Mouse (Mus musculus) limb, embryonic 11.5 days (tissue): ENCODE measurements around the gene Grwd1. TPM values are rescaled to one million over a fixed set of nuclear protein-coding genes. Genes with fewer than 3 reads are reported as not detected.

Experiments
- ATAC-seq: fragments of 200-750 bp; cut with Nextera tagmentation; 2 replicates; pipeline ENCODE4 v1.8.0; 2017; ENCODE audit warnings: low read depth; ENCODE audit not compliant: insufficient number of reproducible peaks, low FRiP score, low TSS enrichment
- DNase-seq: peaks from one replicate; pipeline ENCODE4 v3.0.0-alpha.2; 2015; ENCODE audit warnings: low spot score
- H3K27ac ChIP-seq: fragments of 300-500 bp; sonication (generic); replicated peaks from 2 replicates; pipeline ENCODE4 v1.5.1; 2014; ENCODE audit warnings: low read depth, mild to moderate bottlenecking, low read length
- H3K27me3 ChIP-seq: fragments of 300-500 bp; sonication (generic); 2 replicates; pipeline ENCODE4 v1.6.1; 2014; ENCODE audit warnings: mild to moderate bottlenecking, low read length, mixed read lengths; ENCODE audit not compliant: control insufficient read depth, insufficient read depth
- H3K36me3 ChIP-seq: fragments of 300-500 bp; sonication (generic); 2 replicates; pipeline ENCODE4 v1.6.1; 2014; ENCODE audit warnings: mild to moderate bottlenecking, low read length, moderate library complexity, mixed read lengths; ENCODE audit not compliant: control insufficient read depth, insufficient read depth
- H3K4me1 ChIP-seq: fragments of 300-500 bp; sonication (generic); 2 replicates; pipeline ENCODE4 v1.6.1; 2014; ENCODE audit warnings: low read length, mixed read lengths; ENCODE audit not compliant: control insufficient read depth, insufficient read depth
- H3K4me2 ChIP-seq: fragments of 300-500 bp; sonication (generic); 2 replicates; pipeline ENCODE4 v1.6.1; 2014; ENCODE audit warnings: low read depth, mild to moderate bottlenecking, moderate library complexity; ENCODE audit not compliant: severe bottlenecking
- H3K4me3 ChIP-seq: fragments of 300-500 bp; sonication (generic); 2 replicates; pipeline ENCODE4 v1.5.1; 2014; ENCODE audit warnings: low read depth, low read length
- H3K9ac ChIP-seq: fragments of 300-500 bp; sonication (generic); 2 replicates; pipeline ENCODE4 v1.6.1; 2014; ENCODE audit warnings: mild to moderate bottlenecking, low read length
- H3K9me3 ChIP-seq: fragments of 300-500 bp; sonication (generic); 2 replicates; pipeline ENCODE4 v1.6.1; 2016; ENCODE audit warnings: low read length; ENCODE audit not compliant: control insufficient read depth
- WGBS: fragments of 180-500 bp; shearing (Covaris S2); extraction: QIAGEN DNeasy Blood & Tissue Kit; methylation state at CpG from one replicate; pipeline ENCODE4 v1.1.7; 2014; 5-methylcytosine and 5-hydroxymethylcytosine counted together
- polyA plus RNA-seq: library from polyadenylated mRNA; unstranded; fragments of >200 nt; fragmentation: Nextera tagmentation; extraction: Ambion mirVana; gene quantifications from 2 replicates; pipeline ENCODE4 v1.2.1, GENCODE M21; 2014

The Grwd1 gene
- polyA plus RNA-seq, 1 experiment from 2014 or later: 94.3 TPM

DNA sequence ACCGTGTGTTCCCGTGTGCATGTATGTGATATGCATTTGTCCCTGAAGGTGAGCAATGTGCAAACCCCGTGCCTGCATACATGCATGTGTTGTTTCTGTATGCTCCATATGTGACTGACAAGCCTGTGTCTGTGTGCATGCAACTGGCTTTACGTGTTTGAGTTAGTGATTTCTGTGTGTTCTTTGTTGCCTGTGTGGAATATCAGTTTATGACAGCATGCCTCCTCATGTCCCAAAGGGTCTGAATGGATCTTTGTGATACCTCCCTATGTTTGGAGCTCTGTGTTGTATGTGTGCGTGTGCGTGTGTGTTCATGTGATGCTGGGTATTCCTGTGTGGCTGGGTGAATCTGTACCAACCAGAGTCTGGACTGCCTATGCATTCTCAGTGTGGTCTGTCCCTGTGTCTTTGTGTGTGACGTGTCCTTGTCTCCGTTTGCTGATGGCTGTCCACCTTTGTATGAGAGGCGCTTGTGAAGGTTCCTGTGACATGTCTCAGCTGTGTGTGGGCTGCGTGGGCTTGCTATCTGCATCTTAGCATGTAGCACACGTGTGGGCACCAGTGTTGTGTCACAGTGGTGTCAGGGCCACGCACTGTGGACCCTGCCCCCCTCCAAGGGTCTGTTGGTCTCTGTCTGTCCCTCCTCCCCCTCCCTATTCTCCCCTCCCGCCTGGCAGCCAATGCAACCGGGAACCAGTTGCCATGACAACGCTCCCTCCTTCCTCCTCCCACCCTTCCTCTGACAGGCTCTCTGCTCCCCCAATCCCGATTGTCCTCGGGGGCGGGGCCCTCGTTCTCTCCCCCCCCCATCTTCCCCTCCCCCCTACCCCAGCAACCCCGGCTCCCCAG, 46.0 kb downstream of the Grwd1 start, which contains the start of gene Sult2b1:
TSS of gene Sult2b1 (minus strand) at position 146 of the 849 bp plus-strand sequence.
- ATAC-seq (peak; percentile 31; the same call in 1 of the 2 replicates), DNase-seq (peak; percentile 93)
- Histone ChIP-seq H3K9ac (peak within 1 kb of the TSS; percentile 72), H3K4me1 (peaks cover 23% of the 10 kb centered on the region), H3K4me3 (peak within 1 kb of the TSS; percentile 96), H3K27me3 (0 out of 2 replicates have a peak, but pooled peaks cover 2% of the 10 kb centered on the region), H3K36me3 (no peaks in the 10 kb centered on the region), H3K9me3 (no peaks in the 10 kb centered on the region), H3K27ac (peak within 1 kb of the TSS; percentile 70; the same call in 1 of the 2 replicates), H3K4me2 (peak within 1 kb of the TSS; percentile 90)
- 31% methylated on average over 17 of the region's 20 CpGs for WGBS

DNA sequence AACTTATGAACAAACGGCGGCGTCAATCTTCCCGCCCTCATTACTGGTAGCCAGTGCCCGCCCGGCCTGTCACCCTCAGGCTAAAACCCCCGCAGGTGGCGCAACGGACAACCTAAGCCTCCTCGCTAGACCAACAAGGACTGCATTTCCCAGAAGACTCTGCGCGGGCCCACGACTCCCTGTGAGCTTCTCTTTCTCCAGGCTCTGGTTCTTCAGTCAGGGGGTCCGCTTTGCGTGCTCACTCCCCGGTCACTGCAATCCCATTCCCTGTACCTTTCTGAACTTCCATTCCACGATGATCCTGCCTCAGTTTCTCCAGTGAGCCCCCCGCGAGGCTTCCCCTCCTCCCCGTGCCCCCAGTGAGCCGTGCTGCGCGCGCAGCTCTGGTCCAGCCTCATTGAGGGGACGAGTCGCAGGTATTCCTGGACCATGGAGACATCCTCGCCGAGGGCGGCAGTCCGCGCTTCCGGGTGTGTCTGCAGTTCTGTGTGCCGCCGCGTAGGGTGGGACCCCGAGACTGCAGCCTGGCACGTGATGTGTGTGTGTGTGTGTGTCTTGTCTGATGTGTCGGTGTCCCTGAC, 47.1 kb downstream of the Grwd1 start, which contains the start of gene Lmtk3:
TSS of gene Lmtk3 (plus strand) at position 228 of the 581 bp plus-strand sequence.
- WGBS: under 1% methylated on average over 38 of the region's 38 CpGs
- H3K4me1 ChIP-seq: peaks cover 23% of the 10 kb centered on the region
- H3K27ac ChIP-seq: peak within 1 kb of the TSS; percentile 6; the same call in 1 of the 2 replicates
- DNase-seq: peak; percentile 82
- 0 out of 2 replicates have a peak, but pooled peaks cover 2% of the 10 kb centered on the region for H3K27me3 ChIP-seq
- H3K4me3 ChIP-seq: peak within 1 kb of the TSS; percentile 62
- H3K36me3 ChIP-seq: no peaks in the 10 kb centered on the region
- H3K4me2 ChIP-seq: peak within 1 kb of the TSS; percentile 90
- no peaks in the 10 kb centered on the region for H3K9me3 ChIP-seq
- no peak; the same call in 1 of the 2 replicates for ATAC-seq
- H3K9ac ChIP-seq: peak within 1 kb of the TSS; percentile 68; the same call in 1 of the 2 replicates

- Histone ChIP-seq H3K4me2 (no peak overlapping the region), H3K27me3 (0 out of 2 replicates have a peak, but pooled peaks cover 2% of the 10 kb centered on the region), H3K4me1 (peaks cover 21% of the 10 kb centered on the region), H3K9ac (no peak overlapping the region), H3K9me3 (no peaks in the 10 kb centered on the region), H3K36me3 (no peaks in the 10 kb centered on the region), H3K27ac (no peak overlapping the region), H3K4me3 (no peak overlapping the region)
- no peak for ATAC-seq
- DNase-seq: no peak
- 75% methylated on average over 4 of the region's 4 CpGs for WGBS
These were observed 48.5 kb downstream of the Grwd1 start for GRCm38 (mm10) chr7:45782271-45782670.

GRCm38 (mm10) chr7:45779081-45779641, 51.6 kb downstream of the Grwd1 start:
- Histone ChIP-seq H3K4me1 (peaks cover 3% of the 10 kb centered on the region), H3K27me3 (0 out of 2 replicates have a peak, but pooled peaks cover 2% of the 10 kb centered on the region), H3K36me3 (no peaks in the 10 kb centered on the region), H3K27ac (no peak overlapping the region), H3K9me3 (no peaks in the 10 kb centered on the region), H3K9ac (no peak overlapping the region), H3K4me3 (no peak overlapping the region), H3K4me2 (0 out of 2 replicates have a peak overlapping the region, but pooled peaks have one; percentile 20)
- DNase-seq (no peak), ATAC-seq (no peak)
- WGBS: 32% methylated on average over 22 of the region's 22 CpGs

DNA sequence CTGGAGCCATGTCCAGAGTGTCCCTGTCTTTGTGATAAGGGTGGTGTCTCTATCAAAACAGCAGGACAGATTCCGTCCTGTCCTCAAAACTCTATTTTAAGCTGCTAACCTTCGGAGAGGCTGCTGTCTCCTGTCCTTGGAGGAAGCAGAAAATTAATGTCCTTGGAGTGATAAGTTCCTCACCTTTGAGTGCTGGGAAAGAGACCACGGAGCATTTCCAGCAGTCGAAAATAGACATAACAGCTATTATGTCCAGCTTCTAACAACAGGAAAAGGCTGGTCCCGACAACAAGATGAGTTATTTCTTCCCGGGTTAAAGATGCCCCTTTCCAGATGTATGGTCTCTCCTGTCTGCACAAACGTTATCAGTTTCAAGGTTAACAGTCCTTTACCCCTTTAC, 55.5 kb downstream of the Grwd1 start:
- H3K4me1 ChIP-seq: no peaks in the 10 kb centered on the region
- 79% methylated on average over 7 of the region's 7 CpGs for whole genome bisulfite sequencing
- ATAC-seq: no peak

More for the DNA sequence above, 55.5 kb downstream of the Grwd1 start:
- no peaks in the 10 kb centered on the region for H3K36me3 ChIP-seq
- H3K9ac ChIP-seq: no peak overlapping the region
- no peaks in the 10 kb centered on the region for H3K27me3 ChIP-seq
- H3K4me3 ChIP-seq: no peak overlapping the region
- H3K4me2 ChIP-seq: no peak overlapping the region
- no peak for DNase-seq
- no peak overlapping the region for H3K27ac ChIP-seq
- H3K9me3 ChIP-seq: no peaks in the 10 kb centered on the region

Other genes with a start within 250 kb of the Grwd1 start
- not detected in 2 replicates for gene Fgf21, start 215.5 kb downstream of the Grwd1 start, polyA plus RNA-seq
- 0.07 TPM in 1 of 2 replicates, not detected in the other for gene Fut1, start 213.7 kb downstream of the Grwd1 start, polyA plus RNA-seq
- not detected in 2 replicates for gene Izumo1, start 209.1 kb downstream of the Grwd1 start, polyA plus RNA-seq
- gene Rasip1, start 203.5 kb downstream of the Grwd1 start, polyA plus RNA-seq: 5.8 and 6.4 TPM in 2 replicates
- 2.8 and 5.1 TPM in 2 replicates for gene Mamstr, start 191.0 kb downstream of the Grwd1 start, polyA plus RNA-seq
- gene Fut2, start 164.6 kb downstream of the Grwd1 start, polyA plus RNA-seq: 0.12 and 0.28 TPM in 2 replicates
- gene Ntn5, start 146.9 kb downstream of the Grwd1 start, polyA plus RNA-seq: 0.24 and 0.44 TPM in 2 replicates
- gene Sec1, start 136.5 kb downstream of the Grwd1 start, polyA plus RNA-seq: 0.11 and 0.37 TPM in 2 replicates
- gene Car11, start 131.1 kb downstream of the Grwd1 start, polyA plus RNA-seq: 5.1 and 5.5 TPM in 2 replicates
- gene Dbp, start 125.9 kb downstream of the Grwd1 start, polyA plus RNA-seq: 4.2 and 4.9 TPM in 2 replicates
- 1,181 and 1,244 TPM in 2 replicates for gene Rpl18, start 115.5 kb downstream of the Grwd1 start, polyA plus RNA-seq
- gene Sphk2, start 112.9 kb downstream of the Grwd1 start, polyA plus RNA-seq: 28.4 and 28.5 TPM in 2 replicates
- gene Fam83e, start 109.7 kb downstream of the Grwd1 start, polyA plus RNA-seq: 0.65 and 0.82 TPM in 2 replicates
- not detected in 2 replicates for gene Spaca4, start 105.1 kb downstream of the Grwd1 start, polyA plus RNA-seq
- 3.6 and 4.6 TPM in 2 replicates for gene Lmtk3, start 47.2 kb downstream of the Grwd1 start, polyA plus RNA-seq
- 0.77 and 3.2 TPM in 2 replicates for gene Sult2b1, start 46.3 kb downstream of the Grwd1 start, polyA plus RNA-seq
- 176 TPM in 2 replicates for gene Cyth2, start 16.4 kb downstream of the Grwd1 start, polyA plus RNA-seq
- gene Kcnj14, start 6.2 kb downstream of the Grwd1 start, polyA plus RNA-seq: 1.4 and 1.5 TPM in 2 replicates
- 72.7 and 97.1 TPM in 2 replicates for gene Kdelr1, start 41.8 kb upstream of the Grwd1 start, polyA plus RNA-seq
- 0.07 TPM in 1 of 2 replicates, not detected in the other for gene Grin2d, start 47.4 kb upstream of the Grwd1 start, polyA plus RNA-seq
- 1.0 and 1.8 TPM in 2 replicates for gene Syngr4, start 65.8 kb upstream of the Grwd1 start, polyA plus RNA-seq
- gene Tmem143, start 66.0 kb upstream of the Grwd1 start, polyA plus RNA-seq: 3.6 and 4.3 TPM in 2 replicates
- 30.3 and 35.9 TPM in 2 replicates for gene Emp3, start 90.5 kb upstream of the Grwd1 start, polyA plus RNA-seq
- gene Ccdc114, start 93.1 kb upstream of the Grwd1 start, polyA plus RNA-seq: 3.8 and 4.7 TPM in 2 replicates
- gene Abcc6, start 199.4 kb upstream of the Grwd1 start, polyA plus RNA-seq: 0.15 and 0.21 TPM in 2 replicates
- gene Nomo1, start 202.8 kb upstream of the Grwd1 start, polyA plus RNA-seq: 11.9 and 13.2 TPM in 2 replicates